Mouse (Mus musculus) testis, adult 2 months (tissue): ENCODE data around the gene Plcg2.

ENCODE experiments used
- CTCF ChIP-seq: fragments of 200-500 bp; IDR thresholded peaks from 2 replicates; pipeline ENCODE4 v1.5.1; 2012; ENCODE audit warnings: low read depth, mild to moderate bottlenecking, inconsistent platforms, low read length, moderate library complexity; ENCODE audit not compliant: control insufficient read depth, insufficient read depth, insufficient replicate concordance
- POLR2A ChIP-seq: fragments of 200-500 bp; IDR thresholded peaks from 2 replicates; pipeline ENCODE4 v1.6.1; 2012; ENCODE audit warnings: low read depth, mild to moderate bottlenecking, inconsistent platforms, low read length, moderate library complexity; ENCODE audit not compliant: control insufficient read depth

DNA sequence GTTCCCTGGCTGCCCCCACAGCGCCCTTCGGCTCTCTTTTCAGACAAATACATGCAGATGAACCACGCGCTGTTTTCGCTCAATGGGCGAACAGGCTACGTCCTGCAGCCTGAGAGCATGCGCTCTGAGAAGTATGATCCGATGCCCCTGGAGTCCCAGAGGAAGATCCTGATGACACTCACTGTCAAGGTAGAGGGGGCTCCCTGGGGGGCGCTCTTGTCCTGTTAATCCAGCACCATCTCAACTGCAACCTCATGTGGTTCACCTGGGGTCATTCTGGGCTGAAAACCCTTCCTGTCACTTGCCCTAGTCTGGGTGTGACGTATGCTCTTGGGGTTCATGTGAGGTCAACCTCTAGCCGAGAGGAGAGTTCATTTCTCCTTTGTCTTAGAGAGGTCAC, 114.8 kb downstream of the Plcg2 start:
- TF ChIP-seq POLR2A (no peak), CTCF (no peak)
